Comparison of ENCODE assay signal across 16 mouse cellular contexts in genomic region chr10:61416561-61416960, GRCm38 (mm10). TPM values are rescaled to one million over a fixed set of nuclear protein-coding genes. Genes with fewer than 3 reads are reported as not detected.
"Had no signal": no experiment of that assay in that cellular context is flagged by ENCODE, and none has a peak within 500 bp of the region (broad histone marks: within the 10 kb centered on the region; RNA-seq: fewer than 3 reads in every experiment).

No protein-coding gene starts in this region.

- H3K4me2 ChIP-seq: lung, embryonic 15.5 days; midbrain, embryonic 11.5 days; midbrain, embryonic 13.5 days; midbrain, embryonic 15.5 days; neural tube, embryonic 12.5 days had no signal

- H3K9me3 ChIP-seq: lung, embryonic 15.5 days; midbrain, embryonic 13.5 days; midbrain, embryonic 15.5 days; neural tube, embryonic 12.5 days had no signal

- H3K4me3 ChIP-seq: lung, embryonic 15.5 days; megakaryocyte, embryonic 14.5 days; midbrain, embryonic 13.5 days; midbrain, embryonic 15.5 days; neural tube, embryonic 12.5 days had no signal

- H3K36me3 ChIP-seq: lung, embryonic 15.5 days; midbrain, embryonic 13.5 days; midbrain, embryonic 15.5 days; neural tube, embryonic 12.5 days had no signal

- ATAC-seq: lung, postnatal 0 days; midbrain, embryonic 13.5 days; midbrain, embryonic 15.5 days had no signal

- DNase-seq: lung, adult 2 months; lung, postnatal 14 days; lung, postnatal 36 days; right cerebral cortex, postnatal 14 days; thymus, adult 18-20 months; thymus, postnatal 14 days; thymus, postnatal 36 days had no signal

- H3K27ac ChIP-seq: lung, embryonic 15.5 days; macrophage; midbrain, embryonic 13.5 days; midbrain, embryonic 15.5 days; neural tube, embryonic 12.5 days had no signal

- H3K9ac ChIP-seq: lung, embryonic 15.5 days; midbrain, embryonic 13.5 days; midbrain, embryonic 15.5 days; neural tube, embryonic 12.5 days had no signal

RNA-seq across cellular contexts. Expression of gene Nodal, which starts 1.2 kb away (rescaled TPM):
- polyA plus RNA-seq: macrophage; midbrain, embryonic 11.5 days; midbrain, embryonic 13.5 days; neural tube, embryonic 12.5 days; stomach, embryonic 14.5 days had no signal
